Mouse (Mus musculus): ENCODE results near the gene Rere.

Rere gene

GRCm38 (mm10) chr4:150655989-150656388, 374.5 kb downstream of the Rere start:
- no peak for DNase-seq (ENCODE audit: low read depth, low spot score)

- no peak for DNase-seq (ENCODE audit: low read depth, low spot score)
Observed at GRCm38 (mm10) chr4:150656504-150656903, 375.1 kb downstream of the Rere start.

GRCm38 (mm10) chr4:150659926-150660610, 378.6 kb downstream of the Rere start:
- DNase-seq (ENCODE audit: low read depth, low spot score) = no peak

GRCm38 (mm10) chr4:150661886-150662285, 380.4 kb downstream of the Rere start:
- no peak for DNase-seq (ENCODE audit: low read depth, low spot score)

- no peak for DNase-seq (ENCODE audit: low read depth, low spot score)
Observed at GRCm38 (mm10) chr4:150663192-150663591, 381.7 kb downstream of the Rere start.

GRCm38 (mm10) chr4:150664726-150665125, 383.3 kb downstream of the Rere start:
- DNase-seq (ENCODE audit: low read depth, low spot score) = no peak

- DNase-seq (ENCODE audit: low read depth, low spot score) = no peak
Observed at GRCm38 (mm10) chr4:150665806-150666205, 384.4 kb downstream of the Rere start.

All from c-Kit-negative CD71-positive TER-119-positive erythroid progenitor cells, embryonic 14.5 days (primary cell).